Mouse (Mus musculus): ENCODE measurements around the gene Tpk1. TPM values are rescaled to one million over a fixed set of nuclear protein-coding genes. Genes with fewer than 3 reads are reported as not detected.

Tpk1 gene
- polyA plus RNA-seq, 1 experiment: 2.7 TPM

- no peak overlapping the region for H3K4me3 ChIP-seq (ENCODE audit: insufficient read depth, low read length)
- H3K27ac ChIP-seq (ENCODE audit: insufficient read depth, low read length): no peak overlapping the region
- H3K4me1 ChIP-seq (ENCODE audit: control insufficient read depth, insufficient read depth, low read length): no peaks in the 10 kb centered on the region
- TF ChIP-seq POLR2A (IDR thresholded peaks at IDR 0.05; ENCODE audit: extremely low read depth, insufficient read depth, low read length) (no peak), CTCF (IDR thresholded peaks at IDR 0.05; ENCODE audit: extremely low read depth, insufficient read depth, low read length) (no peak)
Observed at GRCm38 (mm10) chr6:43462189-43462848, 203.8 kb downstream of the Tpk1 start.

GRCm38 (mm10) chr6:43459082-43459481 lies 207.0 kb downstream of the Tpk1 start:
- TF ChIP-seq CTCF (IDR thresholded peaks at IDR 0.05; ENCODE audit: extremely low read depth, insufficient read depth, low read length) (no peak), POLR2A (IDR thresholded peaks at IDR 0.05; ENCODE audit: extremely low read depth, insufficient read depth, low read length) (no peak)
- Histone ChIP-seq H3K27ac (ENCODE audit: insufficient read depth, low read length) (no peak overlapping the region), H3K4me3 (ENCODE audit: insufficient read depth, low read length) (no peak overlapping the region), H3K4me1 (ENCODE audit: control insufficient read depth, insufficient read depth, low read length) (no peaks in the 10 kb centered on the region)

GRCm38 (mm10) chr6:43457989-43458388 lies 208.1 kb downstream of the Tpk1 start:
- Histone ChIP-seq H3K27ac (ENCODE audit: insufficient read depth, low read length) (no peak overlapping the region), H3K4me1 (ENCODE audit: control insufficient read depth, insufficient read depth, low read length) (no peaks in the 10 kb centered on the region), H3K4me3 (ENCODE audit: insufficient read depth, low read length) (no peak overlapping the region)
- TF ChIP-seq POLR2A (IDR thresholded peaks at IDR 0.05; ENCODE audit: extremely low read depth, insufficient read depth, low read length) (no peak), CTCF (IDR thresholded peaks at IDR 0.05; ENCODE audit: extremely low read depth, insufficient read depth, low read length) (no peak)

GRCm38 (mm10) chr6:43449498-43449897 lies 216.6 kb downstream of the Tpk1 start:
- no peak overlapping the region for H3K27ac ChIP-seq (ENCODE audit: insufficient read depth, low read length)

GRCm38 (mm10) chr6:43445856-43446255 lies 220.2 kb downstream of the Tpk1 start:
- Histone ChIP-seq H3K4me3 (ENCODE audit: insufficient read depth, low read length) (no peak overlapping the region), H3K27ac (ENCODE audit: insufficient read depth, low read length) (no peak overlapping the region), H3K4me1 (ENCODE audit: control insufficient read depth, insufficient read depth, low read length) (no peaks in the 10 kb centered on the region)
- no peak for TF ChIP-seq POLR2A (IDR thresholded peaks at IDR 0.05; ENCODE audit: extremely low read depth, insufficient read depth, low read length)
- no peak for TF ChIP-seq CTCF (IDR thresholded peaks at IDR 0.05; ENCODE audit: extremely low read depth, insufficient read depth, low read length)

More at GRCm38 (mm10) chr6:43449498-43449897, 216.6 kb downstream of the Tpk1 start:
- Histone ChIP-seq H3K4me1 (ENCODE audit: control insufficient read depth, insufficient read depth, low read length) (no peaks in the 10 kb centered on the region), H3K4me3 (ENCODE audit: insufficient read depth, low read length) (no peak overlapping the region)
- TF ChIP-seq CTCF (IDR thresholded peaks at IDR 0.05; ENCODE audit: extremely low read depth, insufficient read depth, low read length) (no peak), POLR2A (IDR thresholded peaks at IDR 0.05; ENCODE audit: extremely low read depth, insufficient read depth, low read length) (no peak)

GRCm38 (mm10) chr6:43442191-43442590 lies 223.9 kb downstream of the Tpk1 start:
- TF ChIP-seq CTCF (IDR thresholded peaks at IDR 0.05; ENCODE audit: extremely low read depth, insufficient read depth, low read length): no peak
- no peak overlapping the region for H3K4me3 ChIP-seq (ENCODE audit: insufficient read depth, low read length)
- no peak overlapping the region for H3K27ac ChIP-seq (ENCODE audit: insufficient read depth, low read length)
- H3K4me1 ChIP-seq (ENCODE audit: control insufficient read depth, insufficient read depth, low read length): no peaks in the 10 kb centered on the region

GRCm38 (mm10) chr6:43435987-43436541 lies 230.0 kb downstream of the Tpk1 start:
- Histone ChIP-seq H3K4me3 (ENCODE audit: insufficient read depth, low read length) (no peak overlapping the region), H3K4me1 (ENCODE audit: control insufficient read depth, insufficient read depth, low read length) (no peaks in the 10 kb centered on the region), H3K27ac (ENCODE audit: insufficient read depth, low read length) (no peak overlapping the region)
- TF ChIP-seq POLR2A (IDR thresholded peaks at IDR 0.05; ENCODE audit: extremely low read depth, insufficient read depth, low read length): no peak
- no peak for TF ChIP-seq CTCF (IDR thresholded peaks at IDR 0.05; ENCODE audit: extremely low read depth, insufficient read depth, low read length)

- H3K4me3 ChIP-seq (ENCODE audit: insufficient read depth, low read length): no peak overlapping the region
- no peak for TF ChIP-seq CTCF (IDR thresholded peaks at IDR 0.05; ENCODE audit: extremely low read depth, insufficient read depth, low read length)
- TF ChIP-seq POLR2A (IDR thresholded peaks at IDR 0.05; ENCODE audit: extremely low read depth, insufficient read depth, low read length): no peak
- no peaks in the 10 kb centered on the region for H3K4me1 ChIP-seq (ENCODE audit: control insufficient read depth, insufficient read depth, low read length)
- no peak overlapping the region for H3K27ac ChIP-seq (ENCODE audit: insufficient read depth, low read length)
Observed at GRCm38 (mm10) chr6:43434365-43434764, 231.7 kb downstream of the Tpk1 start.

GRCm38 (mm10) chr6:43424978-43425377 lies 241.1 kb downstream of the Tpk1 start:
- Histone ChIP-seq H3K4me3 (ENCODE audit: insufficient read depth, low read length) (no peak overlapping the region), H3K4me1 (ENCODE audit: control insufficient read depth, insufficient read depth, low read length) (no peaks in the 10 kb centered on the region), H3K27ac (ENCODE audit: insufficient read depth, low read length) (no peak overlapping the region)
- TF ChIP-seq POLR2A (IDR thresholded peaks at IDR 0.05; ENCODE audit: extremely low read depth, insufficient read depth, low read length): no peak
- no peak for TF ChIP-seq CTCF (IDR thresholded peaks at IDR 0.05; ENCODE audit: extremely low read depth, insufficient read depth, low read length)

GRCm38 (mm10) chr6:43420358-43420979 lies 245.6 kb downstream of the Tpk1 start:
- no peak for TF ChIP-seq CTCF (IDR thresholded peaks at IDR 0.05; ENCODE audit: extremely low read depth, insufficient read depth, low read length)
- no peak for TF ChIP-seq POLR2A (IDR thresholded peaks at IDR 0.05; ENCODE audit: extremely low read depth, insufficient read depth, low read length)

More at GRCm38 (mm10) chr6:43420358-43420979, 245.6 kb downstream of the Tpk1 start:
- Histone ChIP-seq H3K27ac (ENCODE audit: insufficient read depth, low read length) (no peak overlapping the region), H3K4me1 (ENCODE audit: control insufficient read depth, insufficient read depth, low read length) (no peaks in the 10 kb centered on the region), H3K4me3 (ENCODE audit: insufficient read depth, low read length) (no peak overlapping the region)

Data from cortical plate, adult 2 months (tissue).